Mouse (Mus musculus): ENCODE measurements around the gene Kcnip4.

Gene Kcnip4

DNA sequence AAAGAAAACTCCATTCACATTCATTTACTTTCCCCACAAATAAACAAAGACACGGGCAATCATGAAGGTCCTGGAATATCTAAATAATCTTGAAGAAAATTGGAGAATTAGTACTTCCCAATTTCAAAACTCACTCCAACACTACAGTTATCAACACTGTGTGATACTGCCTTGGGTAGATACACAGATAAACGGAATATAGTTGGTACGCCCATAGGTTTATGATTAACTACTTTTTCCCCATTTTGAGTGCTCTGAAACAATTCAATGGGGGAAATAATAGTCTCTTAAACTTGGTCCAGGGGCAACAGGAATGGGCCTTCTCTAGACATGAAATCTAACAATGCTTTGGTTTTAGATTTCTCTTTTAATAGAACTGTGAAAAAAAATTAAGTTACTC, 978.9 kb downstream of the Kcnip4 start:
- DNase-seq, result no peak

- DNase-seq, result no peak
These were observed 979.6 kb downstream of the Kcnip4 start for GRCm38 (mm10) chr5:48544784-48545734.

GRCm38 (mm10) chr5:48518035-48518434, 1006.7 kb downstream of the Kcnip4 start:
- DNase-seq, result no peak

GRCm38 (mm10) chr5:48513354-48513753, 1011.4 kb downstream of the Kcnip4 start:
- no peak for DNase-seq

- no peak for DNase-seq
These were observed 1013.4 kb downstream of the Kcnip4 start for GRCm38 (mm10) chr5:48511357-48511756.

- DNase-seq, result no peak
These were observed 1014.5 kb downstream of the Kcnip4 start for GRCm38 (mm10) chr5:48510241-48510640.

DNA sequence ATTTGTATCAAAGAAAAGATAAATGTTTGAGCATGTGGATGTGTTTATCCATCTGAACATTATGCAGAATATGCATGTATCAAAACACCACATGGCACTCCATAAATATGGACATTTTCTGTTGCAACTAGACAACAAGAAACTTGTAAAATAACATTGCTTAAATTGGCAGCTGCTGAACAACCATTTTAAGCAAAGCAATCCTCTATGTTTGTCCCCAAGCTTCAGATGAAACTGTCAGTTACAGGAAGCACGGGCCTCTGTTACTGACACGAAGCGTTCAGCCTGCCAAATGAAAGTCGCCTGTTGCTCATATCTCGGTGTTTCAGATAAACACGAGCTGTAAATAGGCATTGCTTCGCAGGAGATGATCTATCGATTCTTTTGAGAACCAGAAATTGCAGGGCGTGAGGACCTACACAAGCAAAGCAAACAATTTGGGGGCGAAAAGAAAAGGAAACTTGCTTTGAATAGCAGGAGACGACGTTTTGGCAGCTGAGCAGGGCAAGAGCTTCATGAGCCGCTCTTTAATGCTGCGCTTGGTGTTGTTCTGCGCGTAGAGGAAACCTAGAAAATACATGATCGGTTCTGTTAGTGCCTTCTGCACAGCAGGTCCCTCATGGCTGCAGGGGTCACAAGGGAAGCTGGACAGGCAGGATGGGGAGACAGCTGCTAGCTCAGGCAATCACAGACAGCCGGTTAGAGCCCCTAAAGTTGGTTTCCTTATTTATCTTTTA, 1015.3 kb downstream of the Kcnip4 start:
- no peak for DNase-seq

DNA sequence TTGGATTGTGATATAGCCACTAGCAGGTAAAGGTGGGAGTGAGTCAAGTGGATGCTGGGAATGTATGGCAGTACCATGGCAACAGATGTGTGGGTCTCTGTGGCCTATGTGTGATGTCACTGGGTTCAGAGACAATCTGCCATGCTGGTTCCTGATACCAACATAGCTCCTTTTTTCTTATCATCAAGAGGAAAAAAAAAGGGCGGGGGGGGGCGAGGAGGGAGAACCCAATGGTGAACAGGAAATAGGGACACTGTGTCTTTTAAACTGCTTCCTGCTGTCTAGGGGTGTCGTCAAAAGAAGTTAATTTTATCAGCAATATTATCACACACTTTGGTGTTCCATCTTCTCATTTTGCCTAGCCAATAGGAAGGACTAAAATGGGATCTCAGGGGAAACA, 1021.6 kb downstream of the Kcnip4 start:
- no peak for DNase-seq

GRCm38 (mm10) chr5:48502442-48502841, 1022.3 kb downstream of the Kcnip4 start:
- DNase-seq, result no peak

DNA sequence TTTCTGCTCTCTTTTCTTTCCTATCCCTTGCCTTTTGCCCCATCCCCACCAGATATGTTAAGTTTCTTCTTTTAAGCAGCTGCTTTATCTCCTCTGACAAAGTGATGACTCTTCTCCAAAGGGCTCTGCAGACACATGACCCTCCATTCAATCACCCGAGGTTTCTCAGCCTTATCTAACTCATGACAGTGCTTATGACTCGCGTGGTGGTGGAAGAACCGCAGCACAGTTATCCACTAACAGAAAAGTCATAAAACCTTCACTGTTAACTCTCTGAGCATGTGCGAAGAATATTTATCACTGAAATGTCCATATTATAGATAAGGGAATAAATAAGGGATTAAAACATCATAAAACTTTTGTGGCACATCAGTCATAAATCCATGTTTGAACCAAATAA, 1024.5 kb downstream of the Kcnip4 start:
- DNase-seq, result no peak

DNA sequence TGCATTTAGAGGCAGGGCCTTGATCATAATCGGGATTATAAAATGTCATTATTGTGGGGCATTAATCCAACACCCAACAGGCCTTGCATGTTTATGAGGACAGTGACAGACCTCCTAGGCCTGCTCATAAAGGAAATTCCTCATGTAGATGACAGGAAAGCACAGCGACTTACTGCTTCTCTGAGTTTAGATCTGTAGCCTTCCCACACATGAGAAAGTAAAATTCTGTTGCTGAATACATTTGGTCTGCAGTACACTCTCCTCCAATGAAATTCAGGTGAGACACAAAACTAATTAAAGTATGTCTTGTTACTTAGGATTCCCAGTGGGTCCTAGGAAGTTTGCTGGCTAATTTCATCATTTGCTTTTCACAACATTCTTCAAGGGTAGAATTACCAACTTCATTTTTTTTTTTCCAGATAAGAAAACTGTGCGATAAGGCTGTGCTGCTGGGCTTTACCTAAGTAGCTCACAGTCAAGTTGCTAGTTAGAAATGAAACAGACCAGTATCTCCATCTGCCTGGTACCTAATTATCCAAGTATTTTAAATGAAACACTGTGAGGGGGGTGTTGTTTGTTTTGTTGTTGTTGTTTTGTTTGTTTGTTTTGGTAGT, 1033.7 kb downstream of the Kcnip4 start:
- DNase-seq, result no peak

DNA sequence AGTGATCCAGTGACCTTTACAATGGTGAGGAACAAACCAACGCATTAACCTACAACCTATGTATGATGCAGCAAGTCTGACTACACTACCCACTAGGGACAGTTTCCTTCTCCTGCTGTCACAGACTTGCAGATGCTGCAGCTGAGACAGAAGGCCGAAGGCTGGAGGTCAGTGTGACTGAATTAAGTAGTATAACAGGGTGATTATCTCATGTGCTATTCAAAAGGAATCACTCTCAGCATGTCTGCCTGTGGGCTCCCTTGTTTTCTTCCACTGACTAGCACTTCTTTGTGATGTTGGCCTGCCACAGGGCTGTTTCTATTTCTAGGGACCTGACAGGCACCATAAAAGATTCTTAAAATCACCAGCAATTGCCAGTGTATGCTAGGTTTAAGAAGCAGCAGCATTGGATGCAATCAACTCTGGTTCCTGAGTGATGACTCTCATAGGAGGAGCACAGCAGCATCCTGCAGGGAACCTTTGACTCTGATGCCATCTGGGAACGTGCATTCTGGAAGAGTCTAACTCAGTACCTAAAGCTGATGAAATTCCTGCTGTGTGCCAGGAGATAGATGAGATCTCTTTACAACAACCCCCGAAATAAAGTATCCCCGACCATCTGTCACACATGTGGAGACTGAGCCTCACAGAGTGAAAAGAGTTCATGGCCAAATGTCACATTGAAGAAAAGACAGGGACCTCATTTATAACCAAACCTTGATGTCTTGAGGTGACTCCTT, 1035.0 kb downstream of the Kcnip4 start:
- no peak for DNase-seq

DNA sequence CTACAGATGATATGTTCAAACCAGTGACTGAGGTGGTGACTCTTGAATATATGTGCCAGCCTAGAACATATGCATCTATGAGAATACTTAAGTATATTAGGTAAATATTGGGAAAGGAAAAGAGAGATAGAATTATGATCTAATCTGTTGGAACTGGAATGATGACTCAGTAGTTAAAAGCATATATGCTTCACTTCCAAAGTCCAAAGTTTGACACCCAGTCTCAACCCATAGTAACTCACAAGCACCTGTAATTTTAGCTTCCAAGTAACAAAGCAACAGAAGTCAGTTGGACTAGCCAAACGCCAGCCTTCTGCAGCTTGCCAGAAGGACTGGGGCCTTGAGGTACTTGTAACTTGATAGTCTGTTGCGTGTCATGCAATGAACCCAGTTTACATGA, 1041.6 kb downstream of the Kcnip4 start:
- no peak for DNase-seq

- no peak for DNase-seq
These were observed 1064.5 kb downstream of the Kcnip4 start for GRCm38 (mm10) chr5:48460221-48460620.

- no peak for DNase-seq
These were observed 1075.8 kb downstream of the Kcnip4 start for GRCm38 (mm10) chr5:48448888-48449287.

- DNase-seq, result no peak
These were observed 1094.2 kb downstream of the Kcnip4 start for GRCm38 (mm10) chr5:48430459-48430858.

DNA sequence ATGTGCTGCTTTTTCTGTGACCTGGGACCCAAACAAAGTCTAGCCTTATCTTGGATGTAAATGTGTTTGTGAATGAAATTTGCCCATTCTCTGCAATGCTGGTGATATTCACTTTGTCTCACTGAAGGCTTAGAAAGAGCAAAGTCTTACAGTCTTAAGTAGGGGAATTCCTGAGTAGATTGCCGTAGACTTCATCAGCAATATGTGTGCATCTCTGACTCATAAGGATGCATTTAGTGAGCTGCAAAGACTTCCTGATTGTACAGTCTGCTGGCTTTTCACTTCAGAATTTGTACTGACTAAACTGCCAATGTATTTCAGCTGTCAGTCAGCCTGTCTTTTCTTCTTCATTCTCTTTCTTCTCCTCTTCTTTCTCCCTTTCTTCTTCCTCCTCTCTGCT, 1102.8 kb downstream of the Kcnip4 start:
- DNase-seq, result no peak

DNA sequence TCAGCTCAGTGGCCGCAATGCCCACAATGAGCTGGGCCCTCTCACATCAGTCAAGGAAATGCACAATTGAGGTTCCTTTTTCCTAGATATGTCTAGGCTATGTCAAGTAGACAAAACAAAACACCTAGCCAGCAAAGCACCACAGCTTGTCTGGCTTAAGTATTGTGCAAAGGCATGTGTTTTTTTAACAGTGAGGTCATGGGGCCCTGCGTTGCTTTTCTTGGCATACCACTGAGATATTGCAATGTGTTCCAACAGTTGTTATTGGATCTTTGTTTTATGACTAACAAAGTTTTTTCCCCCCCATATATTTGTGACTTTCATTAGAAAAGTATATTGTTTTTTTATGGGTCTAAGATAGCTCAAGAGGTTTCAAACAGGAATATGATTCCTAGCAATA, 1105.0 kb downstream of the Kcnip4 start:
- no peak for DNase-seq

DNA sequence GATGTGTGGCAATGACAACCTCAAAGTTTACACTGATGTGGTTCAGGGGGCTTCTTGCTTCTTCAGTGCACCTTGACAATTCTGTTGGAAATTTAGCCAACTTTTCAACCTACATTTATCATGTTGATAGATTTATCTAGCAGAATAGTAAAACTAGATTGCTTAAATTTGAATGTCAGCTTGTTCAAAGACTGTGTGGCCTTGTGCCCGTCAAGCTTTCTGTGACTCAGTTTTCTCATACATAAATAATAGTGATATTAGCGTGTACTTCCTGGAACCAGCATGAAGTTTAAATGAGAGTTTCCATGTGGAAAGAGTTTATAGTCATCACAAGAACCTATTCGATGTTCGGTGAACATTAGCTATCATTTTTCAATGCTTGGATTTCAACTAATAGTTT, 1112.4 kb downstream of the Kcnip4 start:
- DNase-seq, result no peak

DNA sequence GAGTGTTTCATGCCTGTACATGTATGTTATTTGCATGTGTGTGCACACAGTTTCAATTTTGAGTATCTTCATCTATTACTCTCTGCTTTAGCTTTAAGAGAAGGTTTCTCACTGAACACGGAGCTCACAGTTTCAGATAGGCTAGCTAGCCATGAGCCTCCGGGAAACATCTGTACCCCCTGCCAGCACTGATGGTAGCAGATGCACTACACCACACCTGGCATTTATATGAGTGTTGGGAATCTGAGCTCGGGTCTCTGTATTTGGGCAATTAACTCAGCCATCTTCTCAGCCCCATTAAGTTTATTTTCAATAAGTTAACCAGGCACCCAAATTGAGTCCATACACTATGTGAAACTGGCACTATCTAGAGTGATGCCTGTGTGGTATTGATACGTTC, 1113.2 kb downstream of the Kcnip4 start:
- DNase-seq, result no peak

DNA sequence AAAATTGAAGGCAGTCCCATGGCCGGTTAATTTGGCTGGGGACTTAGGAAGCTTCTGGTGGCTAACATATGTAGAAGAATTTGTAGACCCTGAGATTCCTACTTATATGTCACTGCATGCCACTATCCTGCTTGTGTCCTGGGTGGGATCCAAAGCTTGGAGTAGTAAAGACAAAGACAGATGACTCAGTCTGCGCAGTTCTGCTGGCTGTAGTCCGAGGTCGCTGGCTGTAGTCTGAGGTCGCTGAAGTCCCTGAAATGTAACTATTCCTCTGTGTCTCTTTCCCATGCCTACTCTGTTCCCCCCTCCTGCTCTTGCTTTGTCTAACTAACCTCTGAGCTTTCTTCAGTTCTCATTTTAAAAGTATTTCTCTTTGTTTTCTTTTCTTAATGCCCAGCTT, 1114.4 kb downstream of the Kcnip4 start:
- no peak for DNase-seq

GRCm38 (mm10) chr5:48408276-48408675, 1116.4 kb downstream of the Kcnip4 start:
- no peak for DNase-seq

GRCm38 (mm10) chr5:48402497-48402896, 1122.2 kb downstream of the Kcnip4 start:
- DNase-seq, result no peak

Data from kidney, adult 18-20 months (tissue).